Mouse (Mus musculus): Measurements from ENCODE around the gene Helq. TPM values are rescaled to one million over a fixed set of nuclear protein-coding genes. Genes with fewer than 3 reads are reported as not detected.
A peak's percentile ranks its signal among the peaks of the same experiment; 100 is the strongest.

Gene Helq
- 10 to 100 TPM; 12.8 to 19.1 TPM for total RNA-seq (2021)
- long read RNA-seq, experiment 1, partial matches to known transcripts = 0 of 2 reads
- long read RNA-seq, experiment 1, other reads (novel, unspliced or antisense) = 2 of 2 reads
- long read RNA-seq, experiment 2, partial matches to known transcripts = 0 of 3 reads
- long read RNA-seq, experiment 2, other reads (novel, unspliced or antisense) = 3 of 3 reads

DNA sequence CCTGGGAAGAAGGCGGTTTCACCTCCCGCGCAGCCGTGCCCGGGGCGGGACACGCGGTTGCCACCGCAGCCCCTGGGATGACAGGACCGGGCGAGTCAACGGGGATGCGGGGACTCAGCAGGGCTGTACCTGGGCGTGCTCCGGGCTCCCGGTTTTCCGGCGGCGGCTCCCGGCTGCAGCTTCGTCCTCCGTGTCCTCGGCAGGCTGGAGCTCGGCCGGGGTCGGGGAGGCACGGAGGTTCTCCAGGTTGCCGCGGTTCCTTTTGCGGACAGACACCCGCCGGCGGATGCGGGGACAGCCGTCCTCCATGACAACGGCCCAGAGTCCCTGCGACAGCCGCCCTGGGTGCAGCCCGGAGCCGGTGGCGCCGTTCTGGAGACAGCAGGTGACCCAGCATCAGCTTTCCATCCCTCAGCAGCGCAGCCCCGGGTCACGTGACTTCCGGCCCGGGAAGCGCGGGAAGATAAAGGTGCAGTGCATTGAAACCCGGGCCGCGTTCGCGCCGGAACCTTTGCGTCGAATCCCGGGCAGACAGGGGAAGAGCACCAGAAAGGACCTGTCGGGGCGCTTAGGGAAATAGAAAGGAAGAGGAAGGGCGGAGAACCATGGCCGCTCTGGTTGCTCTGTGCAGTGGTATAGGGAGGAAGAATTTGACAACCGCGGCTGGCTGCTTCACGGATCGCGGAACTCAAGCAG, at the start of gene Helq, which contains the start of gene Mrps18c:
Gene Helq, minus strand, starts transcription at position 434 of the 696 bp plus-strand sequence.
Gene Mrps18c, plus strand, starts transcription at position 463 of the 696 bp plus-strand sequence.
- intact Hi-C loops (cut with DNase I) = loop anchor here (5.0 to 10.0 kb wide), 3 partner anchors 124 to 381 kb away; partner anchors contain the start of genes Coq2 and Sec31a
- DNase-seq (ENCODE audit: low spot score in 2 of 2) = peak; percentile 93 to 95

DNA sequence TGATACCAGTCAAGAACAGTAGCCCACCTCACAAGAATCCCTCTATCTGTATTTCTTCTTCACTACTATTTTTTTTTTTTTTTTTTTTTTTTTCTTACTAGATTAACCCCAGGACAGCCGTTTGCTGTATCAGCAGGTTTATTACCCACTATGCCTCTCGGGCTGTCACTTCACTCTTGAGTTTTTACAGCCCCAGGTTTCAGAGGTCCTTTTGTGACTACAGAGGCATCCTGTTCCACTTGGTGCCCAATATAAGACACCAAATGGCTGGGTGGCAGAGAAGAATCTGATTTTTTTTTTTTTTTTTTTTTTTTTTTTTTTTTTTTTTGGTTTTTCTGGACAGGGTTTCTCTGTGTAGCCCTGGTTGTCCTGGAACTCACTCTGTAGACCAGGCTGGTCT, 48.7 kb upstream of the Helq start:
- intact Hi-C loops (cut with DNase I) = no loop called here
- DNase-seq (ENCODE audit: low spot score in 2 of 2) = no peak

DNA sequence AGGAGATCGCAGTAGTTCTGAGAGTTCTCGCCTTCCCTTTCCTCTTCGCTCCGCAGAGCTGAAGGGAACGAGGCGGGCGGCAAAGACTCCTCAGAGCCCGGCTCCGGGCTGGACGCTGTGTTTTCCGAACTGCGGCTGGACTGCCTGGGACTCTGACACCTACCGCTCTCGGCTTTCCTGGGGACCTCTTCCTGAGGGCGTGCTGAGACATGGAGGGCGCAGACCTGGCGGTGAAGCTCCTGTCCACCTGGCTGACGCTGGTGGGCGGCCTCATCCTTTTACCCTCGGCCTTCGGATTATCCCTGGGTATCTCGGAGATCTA, 48.2 kb upstream of the Helq start:
- intact Hi-C loops (cut with DNase I) = no loop called here
- DNase-seq (ENCODE audit: low spot score in 2 of 2) = no peak

DNA sequence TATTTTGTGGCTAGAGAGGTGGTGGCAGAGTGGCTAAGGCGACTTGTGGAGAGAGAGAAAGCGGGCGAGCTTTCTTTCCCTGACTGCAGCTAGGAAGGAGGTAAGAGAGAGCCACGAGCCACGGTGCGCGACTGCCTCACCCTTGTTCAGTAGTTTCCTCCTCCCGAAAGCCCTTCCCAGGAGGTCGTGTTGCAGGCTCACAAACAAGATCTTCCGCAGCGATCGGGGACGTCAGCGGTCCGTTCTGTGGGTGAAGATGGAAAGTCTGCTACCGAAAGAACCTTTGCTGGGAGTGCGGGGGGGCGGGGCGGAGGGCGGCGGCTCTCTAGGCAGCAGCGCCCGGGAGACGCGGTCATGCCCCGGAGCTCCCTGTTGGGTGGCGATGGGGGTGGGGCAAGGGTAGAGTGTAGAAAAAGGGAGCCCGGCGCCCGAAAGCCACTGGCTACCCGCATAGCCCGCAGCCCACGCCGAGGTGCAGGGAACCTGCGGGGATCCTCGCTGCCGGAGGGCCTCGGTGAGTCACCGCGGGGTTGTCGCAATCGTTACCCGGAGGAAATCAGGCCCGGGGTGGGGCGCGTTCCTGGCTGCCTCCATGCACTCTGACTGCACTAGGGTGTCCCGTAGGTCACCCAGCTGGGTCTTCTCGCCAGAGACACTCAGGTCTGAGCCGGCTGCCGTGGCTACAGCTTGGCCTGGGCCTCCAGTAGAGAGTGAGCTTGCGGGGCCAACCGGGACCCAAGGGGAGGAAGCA, 47.6 kb upstream of the Helq start:
- DNase-seq (ENCODE audit: low spot score in 2 of 2) = peak; percentile 23 to 25
- intact Hi-C loops (cut with DNase I) = no loop called here

DNA sequence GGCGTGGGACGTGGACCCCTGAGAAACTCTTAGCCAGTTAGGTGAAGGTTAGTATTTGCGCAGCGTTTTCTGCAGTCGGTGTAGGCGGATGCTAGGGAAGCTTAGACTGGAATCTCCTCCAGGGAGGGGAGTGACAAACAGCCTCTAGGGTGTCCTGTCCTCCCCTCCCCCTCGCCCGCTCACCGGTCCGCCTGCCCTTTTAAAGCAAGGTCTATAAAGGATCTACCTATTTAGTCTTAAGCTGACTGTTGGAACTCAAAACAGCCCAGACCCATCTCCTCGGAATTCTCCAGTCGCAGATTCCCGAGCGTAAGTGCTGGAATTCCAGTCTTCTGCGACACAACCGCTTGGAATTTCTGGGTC, 47.1 kb upstream of the Helq start, which contains the start of gene Gpat3:
Gene Gpat3, plus strand, starts transcription at position 229 of the 363 bp plus-strand sequence.
- peak in 1 of 2 experiments; percentile 6 for DNase-seq (ENCODE audit: low spot score in 2 of 2)
- intact Hi-C loops (cut with DNase I) = no loop called here

DNA sequence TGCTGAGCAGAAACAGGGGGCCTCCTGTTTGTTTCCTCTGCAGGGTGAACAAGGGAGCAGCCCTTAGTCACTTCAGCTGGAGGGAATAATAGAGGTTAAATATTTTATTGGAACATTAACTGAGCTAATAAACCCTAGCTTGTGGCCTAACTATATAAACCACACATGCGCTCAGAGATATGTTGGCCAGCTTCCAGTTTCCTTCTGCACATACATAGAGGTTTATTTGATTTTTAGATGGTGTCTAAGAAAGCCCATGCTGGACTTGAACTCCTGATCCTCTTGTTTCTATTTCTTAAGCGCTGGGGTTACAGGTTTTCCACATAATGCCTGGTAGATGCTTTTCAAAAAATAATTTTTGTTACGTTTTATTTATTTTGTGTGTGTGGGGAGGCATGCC, 46.1 kb upstream of the Helq start:
- intact Hi-C loops (cut with DNase I) = no loop called here
- no peak for DNase-seq (ENCODE audit: low spot score in 2 of 2)

DNA sequence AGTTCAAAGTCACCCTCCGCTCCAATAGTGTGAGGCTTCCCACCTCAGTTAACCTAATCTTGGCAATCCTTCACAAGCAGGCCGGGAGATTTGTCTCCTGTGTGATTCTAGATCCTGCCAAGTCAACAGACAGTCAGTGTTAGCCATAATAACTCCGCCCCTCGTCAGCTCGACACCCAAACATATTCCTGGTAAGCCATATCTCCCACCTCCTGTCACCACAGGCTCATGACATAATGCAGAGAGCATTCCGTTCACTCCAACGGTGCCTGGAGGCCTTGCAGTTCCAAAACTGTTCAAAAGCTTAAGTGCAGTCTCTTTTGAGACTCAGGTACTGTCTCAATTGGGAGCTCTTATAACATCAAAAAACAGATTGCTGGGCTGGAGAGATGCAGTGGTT, 39.5 kb upstream of the Helq start:
- no peak for DNase-seq (ENCODE audit: low spot score in 2 of 2)
- intact Hi-C loops (cut with DNase I) = no loop called here

DNA sequence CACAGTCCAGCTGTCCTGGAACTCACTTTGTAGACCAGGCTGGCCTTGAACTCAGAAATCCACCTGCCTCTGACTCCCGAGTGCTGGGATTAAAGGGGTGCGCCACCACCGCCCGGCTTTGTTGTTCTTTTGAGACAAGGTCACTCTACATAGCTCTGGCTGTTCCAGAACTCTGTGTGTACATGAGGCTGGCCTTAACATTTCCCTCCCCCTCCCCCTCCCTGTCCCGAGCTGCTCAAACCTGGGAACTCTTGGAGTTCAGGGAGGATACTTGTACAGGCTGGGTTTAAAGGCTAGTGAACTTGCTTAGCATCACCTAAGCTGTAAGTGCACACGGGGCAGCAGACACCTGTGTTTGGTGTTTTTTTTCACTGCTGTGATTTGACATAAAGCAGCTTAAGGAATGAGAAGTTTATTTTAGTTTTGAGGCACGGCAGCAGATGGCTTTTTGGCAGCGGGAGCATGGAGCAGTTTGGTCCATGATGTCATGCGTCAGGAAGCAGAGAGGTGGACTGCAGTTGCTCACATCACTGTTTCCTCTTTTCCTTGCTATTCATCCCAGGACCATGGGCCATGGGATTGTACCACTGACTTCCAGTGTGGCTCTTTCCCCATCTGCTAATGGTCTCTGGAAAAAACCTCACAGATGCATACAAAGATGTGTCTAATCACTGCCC, 37.6 kb upstream of the Helq start:
- intact Hi-C loops (cut with DNase I) = no loop called here
- DNase-seq (ENCODE audit: low spot score in 2 of 2) = no peak

DNA sequence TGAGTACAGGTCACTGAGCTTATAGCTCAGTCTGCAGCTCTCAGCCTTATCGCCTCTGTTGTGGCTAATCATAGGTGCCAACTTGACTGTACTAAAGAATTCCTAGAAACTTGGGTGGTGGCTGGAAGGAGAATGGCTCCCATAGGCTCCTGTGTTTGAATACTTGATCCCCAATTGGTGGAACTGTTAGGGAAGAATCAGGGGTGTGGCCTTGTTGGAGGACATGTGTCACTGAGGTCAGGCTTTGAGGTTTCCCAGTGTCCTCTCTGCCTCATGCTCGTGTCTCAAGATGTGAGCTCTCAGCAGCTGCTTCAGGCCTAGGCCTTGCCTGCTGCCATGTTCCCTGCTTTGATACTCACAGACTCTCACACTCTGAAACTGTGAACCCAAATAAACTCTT, 35.4 kb upstream of the Helq start:
- no peak for DNase-seq (ENCODE audit: low spot score in 2 of 2)
- intact Hi-C loops (cut with DNase I) = no loop called here

DNA sequence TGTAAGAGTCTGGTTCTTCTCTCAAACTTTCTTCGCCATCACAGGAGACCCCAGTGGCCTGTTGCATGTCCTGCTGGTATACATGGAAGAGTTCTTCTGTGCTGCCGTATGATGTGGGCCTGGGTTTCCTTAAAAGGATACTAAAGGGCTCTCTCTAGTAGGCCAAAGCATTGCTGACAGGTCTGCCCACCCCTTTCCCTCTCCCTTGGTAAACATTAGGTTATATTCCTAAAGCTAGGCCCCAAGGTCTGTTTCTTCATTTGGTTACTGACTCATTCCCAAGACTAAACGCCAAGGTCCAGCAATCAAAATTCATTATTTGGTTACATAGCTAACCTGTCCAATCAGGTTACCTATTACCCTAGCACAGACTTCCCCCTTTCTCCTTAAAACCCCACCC, 34.3 kb upstream of the Helq start:
- intact Hi-C loops (cut with DNase I) = no loop called here
- DNase-seq (ENCODE audit: low spot score in 2 of 2) = no peak

DNA sequence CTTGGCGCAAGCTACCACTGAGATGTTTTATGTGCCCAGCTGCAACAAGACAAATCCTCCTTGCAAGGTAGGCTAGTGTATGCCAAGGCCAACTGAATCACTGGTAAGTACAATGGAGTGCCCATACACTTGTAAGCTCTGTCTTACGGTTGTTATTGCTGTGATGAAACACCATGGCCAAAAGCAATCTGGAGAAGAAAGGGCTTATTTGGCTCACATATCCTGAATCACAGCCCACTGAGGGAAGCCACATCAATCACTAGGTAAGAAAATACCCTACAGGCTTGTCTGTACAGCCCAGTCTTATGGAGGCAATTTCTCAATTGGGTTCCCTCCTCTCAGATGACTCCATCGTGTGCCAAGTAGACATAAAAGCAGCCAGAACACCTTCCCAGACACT, 30.3 kb upstream of the Helq start:
- intact Hi-C loops (cut with DNase I) = loop anchor here (10.0 kb wide), 1 partner anchor 836 kb away; the partner anchor contains the start of gene Nkx6-1
- DNase-seq (ENCODE audit: low spot score in 2 of 2) = no peak

DNA sequence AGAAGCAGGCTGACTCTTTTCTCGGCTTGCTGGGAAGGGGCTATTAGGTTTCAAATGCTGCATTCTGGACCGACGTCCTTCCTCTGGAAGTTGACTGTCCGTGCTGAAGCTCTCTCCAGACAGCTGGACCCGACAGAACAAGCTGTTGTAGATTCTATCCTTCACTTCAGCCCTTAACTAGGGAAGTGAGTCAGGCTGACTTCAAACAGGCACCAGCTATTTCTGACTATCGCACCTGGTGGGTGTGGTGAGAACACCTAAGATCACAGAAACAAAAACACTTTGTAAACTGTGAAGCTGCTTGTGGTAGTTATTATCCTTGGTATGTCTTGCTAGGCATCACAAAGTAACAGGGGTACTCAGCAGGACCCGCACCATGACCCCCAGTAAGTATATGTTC, 28.1 kb upstream of the Helq start:
- intact Hi-C loops (cut with DNase I) = loop anchor here (2.0 to 10.0 kb wide), 2 partner anchors 88 to 838 kb away; partner anchors contain the start of gene Nkx6-1
- no peak for DNase-seq (ENCODE audit: low spot score in 2 of 2)

DNA sequence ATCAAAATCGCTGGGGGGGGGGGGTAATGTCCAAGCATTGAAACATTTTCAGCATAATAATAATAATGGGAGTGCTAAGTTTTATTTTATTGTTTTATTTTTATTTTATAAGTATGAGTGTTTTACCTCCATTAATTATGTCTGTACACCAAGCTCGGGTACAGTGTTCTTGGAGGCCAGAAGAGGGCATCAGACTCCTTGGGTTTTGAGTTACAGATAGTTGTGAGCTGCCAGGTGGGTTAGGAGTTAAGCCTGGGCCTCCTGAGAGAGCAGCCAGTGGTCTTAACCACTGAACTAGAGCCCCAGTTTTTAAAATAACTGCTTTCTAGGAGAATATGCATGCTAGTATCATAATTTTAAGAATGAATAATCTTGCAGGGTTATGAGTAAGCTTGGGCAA, 27.6 kb upstream of the Helq start:
- intact Hi-C loops (cut with DNase I) = loop anchor here (2.0 to 10.0 kb wide), 2 partner anchors 89 to 839 kb away; partner anchors contain the start of gene Nkx6-1
- no peak for DNase-seq (ENCODE audit: low spot score in 2 of 2)

DNA sequence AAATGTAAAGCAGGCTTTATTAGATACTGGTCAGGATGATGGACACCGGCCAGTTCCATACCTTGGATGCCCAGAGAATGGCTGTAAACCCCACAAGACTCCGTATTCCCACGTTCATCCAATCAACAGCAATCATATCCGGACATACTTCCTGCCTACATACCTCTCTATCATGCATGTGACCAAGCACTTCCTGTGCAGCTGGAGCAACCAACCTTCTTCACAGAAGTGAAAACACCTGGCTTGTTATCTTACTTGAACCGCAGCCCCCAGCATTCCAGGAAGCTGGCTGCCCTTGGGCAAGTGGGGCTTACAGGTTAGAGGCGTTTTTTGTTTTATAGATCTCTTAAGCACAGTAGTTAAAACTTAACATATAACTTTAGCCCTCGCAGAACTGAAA, 24.4 kb upstream of the Helq start:
- intact Hi-C loops (cut with DNase I) = loop anchor here (10.0 kb wide), 1 partner anchor 842 kb away; the partner anchor contains the start of gene Nkx6-1
- no peak for DNase-seq (ENCODE audit: low spot score in 2 of 2)

DNA sequence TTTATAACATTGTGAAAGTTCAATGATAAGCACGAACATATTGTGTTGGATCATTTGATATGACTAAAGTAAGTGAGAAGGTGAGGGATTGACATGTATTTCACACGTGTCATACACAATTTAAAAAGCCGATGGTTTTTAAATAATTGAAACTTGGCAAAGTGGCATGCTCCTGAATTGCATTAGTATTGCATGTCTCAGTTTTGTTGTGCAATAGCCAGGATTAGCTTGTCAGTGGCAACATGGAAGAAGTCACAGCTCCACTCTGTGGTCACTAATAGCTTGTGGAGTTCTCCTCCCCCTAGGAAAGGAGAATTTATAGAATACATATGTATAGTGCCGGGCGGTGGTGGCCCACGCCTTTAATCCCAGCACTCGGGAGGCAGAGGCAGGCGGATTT, 23.0 kb upstream of the Helq start:
- intact Hi-C loops (cut with DNase I) = loop anchor here (10.0 kb wide), 1 partner anchor 843 kb away; the partner anchor contains the start of gene Nkx6-1
- no peak for DNase-seq (ENCODE audit: low spot score in 2 of 2)

DNA sequence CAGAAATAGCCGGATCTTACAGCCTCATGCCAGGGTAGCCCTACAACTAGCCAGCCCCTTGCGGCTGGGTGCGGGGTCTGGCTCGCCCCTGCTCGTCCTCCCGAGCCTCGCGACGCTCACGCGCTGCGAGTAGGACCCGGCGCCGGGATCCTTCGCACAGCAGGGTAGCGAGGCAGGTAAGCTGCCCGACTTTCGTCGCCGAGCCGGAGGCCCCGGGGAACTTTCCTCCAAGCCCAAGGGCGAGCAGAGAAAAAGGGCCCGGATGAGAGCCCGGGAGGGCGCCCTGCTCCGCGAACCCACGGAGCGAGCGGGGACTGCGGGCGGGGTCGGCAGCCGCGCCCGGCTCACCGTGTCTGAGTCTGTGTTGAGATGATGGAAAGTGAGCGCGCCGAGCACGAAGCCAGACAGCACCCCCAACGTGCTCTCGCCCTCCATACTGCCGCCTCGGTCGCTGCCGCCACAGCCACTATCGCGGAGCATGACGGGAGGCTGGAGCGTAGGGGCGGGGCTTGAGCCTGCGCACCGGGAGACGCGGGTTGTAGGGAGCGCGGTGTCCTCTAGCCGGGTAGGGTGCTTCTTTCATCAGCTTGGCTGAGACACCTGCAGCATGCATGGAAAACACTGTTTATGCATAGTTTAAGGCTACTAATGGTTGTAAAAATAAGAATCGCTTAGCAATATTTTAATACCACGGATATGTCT, 22.2 kb upstream of the Helq start, which contains the start of gene Abraxas1:
Gene Abraxas1, minus strand, starts transcription at position 483 of the 702 bp plus-strand sequence.
- intact Hi-C loops (cut with DNase I) = loop anchor here (10.0 kb wide), 1 partner anchor 844 kb away; the partner anchor contains the start of gene Nkx6-1
- DNase-seq (ENCODE audit: low spot score in 2 of 2) = peak; percentile 67 to 85

DNA sequence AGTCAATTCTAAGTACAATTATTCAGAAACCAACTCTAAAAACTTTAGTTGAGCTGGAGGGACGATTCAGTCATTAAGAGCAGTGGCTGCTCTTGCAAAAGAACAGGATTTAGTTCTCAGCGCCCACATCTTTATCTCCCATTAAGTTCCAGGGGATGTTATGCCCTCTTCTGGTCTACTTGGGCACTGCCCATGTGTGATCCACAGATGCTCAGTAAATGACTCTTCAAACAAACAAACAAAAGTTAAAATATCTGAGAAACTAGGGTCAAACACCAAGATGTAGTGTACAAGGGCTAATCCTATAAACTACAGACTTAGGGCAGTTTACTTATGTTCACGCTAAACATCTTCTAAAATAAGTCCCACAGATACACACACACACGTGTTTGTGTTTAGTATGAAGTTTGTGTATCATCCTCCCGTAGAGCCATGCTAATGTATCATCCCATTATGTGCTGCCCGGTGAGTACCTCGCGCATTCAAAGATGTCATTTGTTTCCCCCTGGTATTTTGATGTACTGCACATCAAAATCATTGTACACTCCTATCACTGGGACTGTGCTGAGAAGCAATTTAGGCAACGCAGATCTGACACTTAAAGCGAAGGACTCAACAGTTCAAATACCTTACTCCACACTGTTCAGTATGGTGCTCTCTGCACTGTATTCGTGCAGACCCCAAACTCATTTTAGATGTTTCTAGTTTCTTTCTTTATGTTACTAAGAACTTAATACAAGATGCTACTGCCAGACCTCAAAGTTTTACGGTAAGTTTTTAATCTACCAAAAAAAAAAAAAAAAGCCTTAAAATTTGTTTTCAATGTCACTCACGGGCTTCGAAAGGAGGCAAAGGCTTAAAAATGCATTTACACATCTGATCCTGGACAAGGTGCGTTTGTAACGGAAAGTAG, 21.4 kb upstream of the Helq start:
- no peak for DNase-seq (ENCODE audit: low spot score in 2 of 2)
- intact Hi-C loops (cut with DNase I) = loop anchor here (10.0 kb wide), 1 partner anchor 845 kb away; the partner anchor contains the start of gene Nkx6-1

DNA sequence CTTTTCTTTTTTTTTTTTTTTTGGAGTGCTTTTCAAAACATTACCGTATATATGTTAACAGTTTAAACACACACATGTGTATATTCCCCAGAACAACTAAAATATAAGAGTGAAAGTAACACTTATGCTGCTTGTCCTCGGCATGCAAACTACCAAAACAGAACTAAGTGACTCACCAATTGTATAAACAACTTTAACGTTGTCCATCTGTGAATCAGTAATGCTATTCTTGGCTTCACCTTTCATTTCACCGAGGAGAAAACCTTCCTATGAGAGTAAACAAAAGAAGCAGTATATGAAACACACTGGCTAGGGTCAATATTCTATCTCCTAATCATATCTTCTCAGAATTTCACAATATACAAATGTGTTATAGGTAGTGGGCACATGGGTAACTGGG, 19.9 kb upstream of the Helq start:
- intact Hi-C loops (cut with DNase I) = no loop called here
- no peak for DNase-seq (ENCODE audit: low spot score in 2 of 2)
